Mouse (Mus musculus): ENCODE results near the gene Vmn1r201.

Gene Vmn1r201

GRCm38 (mm10) chr13:22471623-22472022 is at the start of gene Vmn1r201:
TSS of gene Vmn1r201 (plus strand) at chr13:22471923.
- no peak for DNase-seq

- DNase-seq: no peak
These were observed 16.6 kb upstream of the Vmn1r201 start for GRCm38 (mm10) chr13:22455145-22455544.

- DNase-seq: no peak
These were observed 30.7 kb downstream of the Vmn1r201 start for GRCm38 (mm10) chr13:22502431-22502830.

- no peak for DNase-seq
These were observed 33.6 kb downstream of the Vmn1r201 start, which contains the start of gene Vmn1r202 for GRCm38 (mm10) chr13:22505281-22505680. TSS of gene Vmn1r202 (minus strand) at chr13:22505381.

- DNase-seq: no peak
These were observed 46.1 kb downstream of the Vmn1r201 start, which contains the start of gene Vmn1r203 for GRCm38 (mm10) chr13:22517814-22518213. TSS of gene Vmn1r203 (plus strand) at chr13:22518114.
